Mouse (Mus musculus) Patski (cell line): Measurements from ENCODE around the gene Cyp4f39. TPM values are rescaled to one million over a fixed set of nuclear protein-coding genes. Genes with fewer than 3 reads are reported as not detected.
A peak's percentile ranks its signal among the peaks of the same experiment; 100 is the strongest.

Source experiments
- ATAC-seq: fragments of 100-300 bp; one replicate; pipeline ENCODE4 v1.8.0; 2021
- CTCF ChIA-PET: fragments of 350-600 bp; sonication (Branson Sonifier 250); formaldehyde crosslinking; loops from one replicate; lab custom pipeline; 2022; ENCODE audit warnings: inconsistent platforms; lab: Charles Lee
- POLR2A ChIA-PET: fragments of 350-600 bp; sonication (Branson Sonifier 250); formaldehyde crosslinking; loops from one replicate; lab custom pipeline; 2022; ENCODE audit warnings: antibody characterized with exemption, inconsistent platforms; lab: Charles Lee
- DNase-seq: peaks from one replicate; pipeline ENCODE4 v3.0.0-alpha.2; 2011; ENCODE audit warnings: low read depth, low spot score
- H3K27me3 ChIP-seq: fragments of 371-371 bp; one replicate; pipeline ENCODE4 v1.5.1; 2021
- CTCF ChIP-seq: fragments of 100-300 bp; IDR thresholded peaks from one replicate; pipeline ENCODE4 v1.5.1; 2021
- in situ Hi-C: fragments of 300-500 bp; cut with MboI; formaldehyde crosslinking; loops from 3 replicates; pipeline ENCODE4 v1.11.1; 2018; ENCODE audit warnings: low pct_unique_long_range_greater_than_20kb, mixed read lengths
- polyA plus RNA-seq: library from polyadenylated mRNA; unstranded; gene quantifications from one replicate; pipeline ENCODE4 v1.2.3, GENCODE M21; 2021

Cyp4f39 gene
- not detected for polyA plus RNA-seq

- POLR2A ChIA-PET = no interaction called here
- ATAC-seq = peak; percentile 25
- CTCF ChIA-PET = no interaction called here
- TF ChIP-seq CTCF = no peak
- peaks cover 8% of the 10 kb centered on the region for H3K27me3 ChIP-seq
- in situ Hi-C loops = no loop called here
- no peak for DNase-seq
Observed at GRCm38 (mm10) chr17:32452482-32452881, at the start of gene Cyp4f39. Cyp4f39 (plus strand) TSS chr17:32452723.

- TF ChIP-seq CTCF = no peak
- no peak for DNase-seq
- ChIA-PET CTCF (no interaction called here), POLR2A (no interaction called here)
- no peak for ATAC-seq
- in situ Hi-C loops = no loop called here
- peaks cover 22% of the 10 kb centered on the region for H3K27me3 ChIP-seq
Observed at GRCm38 (mm10) chr17:32402779-32403157, 49.8 kb upstream of the Cyp4f39 start.

- DNase-seq (no peak), ATAC-seq (no peak)
- in situ Hi-C loops = no loop called here
- ChIA-PET CTCF (no interaction called here), POLR2A (no interaction called here)
- TF ChIP-seq CTCF = no peak
- peaks cover 16% of the 10 kb centered on the region for H3K27me3 ChIP-seq
Observed at GRCm38 (mm10) chr17:32403417-32403816, 49.1 kb upstream of the Cyp4f39 start, which contains the start of gene Rasal3. Rasal3 (minus strand) TSS chr17:32403583.

- no peak for ATAC-seq
- H3K27me3 ChIP-seq = peaks cover 29% of the 10 kb centered on the region
- TF ChIP-seq CTCF = no peak
- ChIA-PET POLR2A (no interaction called here), CTCF (no interaction called here)
- in situ Hi-C loops = no loop called here
- DNase-seq = no peak
Observed at GRCm38 (mm10) chr17:32411898-32412297, 40.6 kb upstream of the Cyp4f39 start.

GRCm38 (mm10) chr17:32415417-32416020 is 37.0 kb upstream of the Cyp4f39 start:
- in situ Hi-C loops = no loop called here
- H3K27me3 ChIP-seq = peaks cover 30% of the 10 kb centered on the region
- TF ChIP-seq CTCF = no peak
- ChIA-PET POLR2A (interaction anchor here (0.6 kb wide), 1 partner anchor 1683 kb away, joined by 3 read pairs; no protein-coding TSS in a partner anchor), CTCF (no interaction called here)
- ATAC-seq = no peak
- no peak for DNase-seq

- TF ChIP-seq CTCF = no peak
- in situ Hi-C loops = no loop called here
- ChIA-PET POLR2A (no interaction called here), CTCF (no interaction called here)
- no peak for ATAC-seq
- H3K27me3 ChIP-seq = peaks cover 30% of the 10 kb centered on the region
- no peak for DNase-seq
Observed at GRCm38 (mm10) chr17:32416771-32417170, 35.8 kb upstream of the Cyp4f39 start.

GRCm38 (mm10) chr17:32419989-32420388 is 32.5 kb upstream of the Cyp4f39 start:
- DNase-seq (no peak), ATAC-seq (no peak)
- ChIA-PET CTCF (no interaction called here), POLR2A (no interaction called here)
- no peak for TF ChIP-seq CTCF
- in situ Hi-C loops = no loop called here
- peaks cover 26% of the 10 kb centered on the region for H3K27me3 ChIP-seq

- peaks cover 20% of the 10 kb centered on the region for H3K27me3 ChIP-seq
- DNase-seq = no peak
- in situ Hi-C loops = no loop called here
- CTCF ChIA-PET = no interaction called here
- no peak for TF ChIP-seq CTCF
- POLR2A ChIA-PET = no interaction called here
- ATAC-seq = no peak
Observed at GRCm38 (mm10) chr17:32420781-32421180, 31.7 kb upstream of the Cyp4f39 start.

- no peak for TF ChIP-seq CTCF
- POLR2A ChIA-PET = no interaction called here
- in situ Hi-C loops = no loop called here
- no peak for ATAC-seq
- no peak for DNase-seq
- peaks cover 11% of the 10 kb centered on the region for H3K27me3 ChIP-seq
- CTCF ChIA-PET = no interaction called here
Observed at GRCm38 (mm10) chr17:32424034-32424433, 28.5 kb upstream of the Cyp4f39 start, which contains the start of gene Pglyrp2. Pglyrp2 (minus strand) TSS chr17:32424167.

GRCm38 (mm10) chr17:32426610-32427009 is 25.9 kb upstream of the Cyp4f39 start:
- ChIA-PET CTCF (no interaction called here), POLR2A (no interaction called here)
- in situ Hi-C loops = loop anchor here (5.0 kb wide), 1 partner anchor 176 kb away; no protein-coding TSS in a partner anchor
- H3K27me3 ChIP-seq = peaks cover 11% of the 10 kb centered on the region
- TF ChIP-seq CTCF = no peak
- ATAC-seq (no peak), DNase-seq (no peak)

- POLR2A ChIA-PET = interaction anchor here (0.7 to 1.0 kb wide), 2 partner anchors 82 to 405 kb away, joined by 4 read pairs; no protein-coding TSS in a partner anchor
Observed at GRCm38 (mm10) chr17:32431972-32432371, 20.6 kb upstream of the Cyp4f39 start.

More at GRCm38 (mm10) chr17:32431972-32432371, 20.6 kb upstream of the Cyp4f39 start:
- in situ Hi-C loops = loop anchor here (5.0 kb wide), 1 partner anchor 90 kb away; no protein-coding TSS in a partner anchor
- CTCF ChIA-PET = interaction anchor here (0.9 kb wide), 1 partner anchor 64 kb away, joined by 3 read pairs; no protein-coding TSS in a partner anchor
- H3K27me3 ChIP-seq = peaks cover 4% of the 10 kb centered on the region
- no peak for ATAC-seq
- no peak for DNase-seq
- peak; percentile 67 for TF ChIP-seq CTCF
